Mouse (Mus musculus) forebrain, embryonic 15.5 days (tissue): ENCODE data around the gene Kdm4b. TPM values are rescaled to one million over a fixed set of nuclear protein-coding genes. Genes with fewer than 3 reads are reported as not detected.

Experiments used
- ATAC-seq: fragments of 200-750 bp; cut with Nextera tagmentation; replicated peaks from 2 replicates; pipeline ENCODE4 v1.8.0; 2017; ENCODE audit warnings: mild to moderate bottlenecking, moderate TSS enrichment, moderate library complexity
- H3K27ac ChIP-seq: fragments of 300-500 bp; sonication (generic); replicated peaks from 2 replicates; pipeline ENCODE4 v1.5.1; 2015; ENCODE audit warnings: mild to moderate bottlenecking, inconsistent platforms
- H3K27me3 ChIP-seq: fragments of 300-500 bp; sonication (generic); 2 replicates; pipeline ENCODE4 v1.6.1; 2015; ENCODE audit warnings: inconsistent platforms
- H3K36me3 ChIP-seq: fragments of 300-500 bp; sonication (generic); 2 replicates; pipeline ENCODE4 v1.6.1; 2015; ENCODE audit warnings: mild to moderate bottlenecking, inconsistent platforms
- H3K4me1 ChIP-seq: fragments of 300-500 bp; sonication (generic); 2 replicates; pipeline ENCODE4 v1.6.1; 2015; ENCODE audit warnings: inconsistent platforms
- H3K4me2 ChIP-seq: fragments of 300-500 bp; sonication (generic); replicated peaks from 2 replicates; pipeline ENCODE4 v1.6.1; 2015; ENCODE audit warnings: mild to moderate bottlenecking, inconsistent platforms
- H3K4me3 ChIP-seq: fragments of 300-500 bp; sonication (generic); 2 replicates; pipeline ENCODE4 v1.5.1; 2015; ENCODE audit warnings: mild to moderate bottlenecking, inconsistent platforms
- H3K9ac ChIP-seq: fragments of 300-500 bp; sonication (generic); replicated peaks from 2 replicates; pipeline ENCODE4 v1.6.1; 2015; ENCODE audit warnings: mild to moderate bottlenecking, inconsistent platforms
- H3K9me3 ChIP-seq: fragments of 300-500 bp; sonication (generic); 2 replicates; pipeline ENCODE4 v1.6.1; 2016; ENCODE audit warnings: inconsistent platforms
- WGBS: fragments of 180-500 bp; shearing (Covaris S2); methylation state at CpG from one replicate; pipeline ENCODE4 v1.1.7; 2015; ENCODE audit warnings: mixed read lengths; 5-methylcytosine and 5-hydroxymethylcytosine counted together
- polyA plus RNA-seq: library from polyadenylated mRNA; unstranded; fragments of >200 nt; fragmentation: Nextera tagmentation; extraction: Ambion mirVana; gene quantifications from 2 replicates; pipeline ENCODE4 v1.2.1, GENCODE M21; 2015

The Kdm4b gene
- 81.2 and 81.5 TPM in 2 replicates for polyA plus RNA-seq

DNA sequence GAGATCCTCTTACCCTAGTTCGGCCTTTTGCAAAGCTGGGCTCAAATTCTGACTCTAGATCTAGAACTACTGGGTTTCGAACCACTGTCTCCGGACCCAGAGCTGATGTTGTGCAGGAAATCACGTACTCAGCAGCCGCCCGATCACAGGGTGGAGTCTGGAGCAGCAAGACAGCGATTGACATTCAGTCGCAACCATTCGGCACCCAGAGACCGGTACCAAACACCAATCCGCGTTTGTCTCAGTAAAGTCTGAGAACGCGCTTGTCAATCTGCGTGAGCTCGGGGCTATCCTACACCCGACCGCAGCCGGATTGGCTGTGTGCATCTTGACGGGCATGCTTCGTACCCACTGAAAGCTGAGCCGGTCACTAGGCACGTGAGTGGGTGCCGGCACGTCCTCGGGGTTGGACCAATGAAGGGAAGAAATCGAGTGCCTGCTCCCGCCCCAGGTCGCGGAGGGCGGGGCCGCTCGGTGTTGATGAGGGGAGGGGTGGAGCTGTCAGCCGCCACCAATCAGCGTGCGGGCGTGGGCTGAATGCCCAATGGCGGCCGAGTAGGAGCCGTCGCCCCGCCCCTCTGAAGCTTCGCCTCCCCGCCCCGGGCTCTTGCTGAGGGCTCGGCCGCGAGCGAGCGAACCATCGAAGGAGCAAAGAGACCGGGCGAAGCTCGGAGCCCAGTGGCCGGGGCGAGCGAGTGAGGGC is at the start of gene Kdm4b:
Gene Kdm4b (plus strand): TSS at position 613 of the 703 bp plus-strand sequence.
- Histone ChIP-seq H3K36me3 (0 out of 2 replicates have a peak, but pooled peaks cover 6% of the 10 kb centered on the region), H3K27ac (peak within 1 kb of the TSS; percentile 97), H3K4me2 (peak within 1 kb of the TSS; percentile 87), H3K4me1 (peaks cover 37% of the 10 kb centered on the region), H3K4me3 (peak within 1 kb of the TSS; percentile 98), H3K27me3 (no peaks in the 10 kb centered on the region), H3K9me3 (no peaks in the 10 kb centered on the region), H3K9ac (peak within 1 kb of the TSS; percentile 95)
- ATAC-seq, result peak; percentile 100
- under 1% methylated on average over 56 of the region's 57 CpGs for WGBS

DNA sequence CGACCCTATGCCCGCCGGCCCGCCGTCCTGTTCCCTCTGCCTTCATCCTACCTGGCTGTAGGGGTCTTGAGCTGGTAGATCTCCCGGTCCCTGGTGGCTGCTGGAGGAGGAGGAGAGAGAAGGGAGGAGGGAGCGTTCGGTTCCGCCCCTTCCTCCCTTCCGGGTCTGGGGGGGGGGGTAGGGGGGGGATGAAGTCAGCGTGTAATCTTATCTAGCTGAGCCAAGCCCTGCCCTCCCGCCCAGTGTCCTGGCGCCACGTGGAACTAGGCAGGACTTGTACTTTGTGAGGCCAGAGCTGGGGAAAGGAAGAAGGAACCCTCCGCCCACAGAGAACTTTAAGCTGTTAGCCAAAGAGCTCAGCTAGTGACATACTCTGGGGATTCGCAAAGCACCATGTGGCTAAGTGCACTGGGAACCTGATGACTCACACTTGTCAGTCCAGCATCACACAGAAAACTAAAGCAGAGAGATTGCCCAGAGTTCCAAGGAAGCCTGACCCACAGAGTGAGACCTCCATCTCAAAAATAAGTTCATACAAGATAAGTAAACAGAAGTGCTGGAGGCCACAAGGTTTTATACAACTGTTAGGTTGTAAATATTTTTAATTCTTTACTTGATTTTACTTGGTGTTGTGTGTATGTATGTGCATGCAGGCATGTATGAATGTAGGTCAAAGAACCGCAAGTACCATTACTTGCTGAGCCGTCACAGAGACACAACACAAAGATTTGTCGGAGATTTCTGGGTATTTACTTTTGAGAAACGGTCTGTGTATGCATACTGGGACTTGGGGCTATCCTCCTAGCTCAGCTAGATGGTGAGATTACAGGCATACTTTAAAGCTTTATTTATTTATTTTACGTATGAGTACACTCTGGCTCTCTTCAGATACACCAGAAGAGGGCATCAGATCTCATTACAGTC is 49.0 kb upstream of the Kdm4b start, which contains the start of gene Ticam1:
Gene Ticam1 (minus strand): TSS at position 144 of the 924 bp plus-strand sequence.
- Histone ChIP-seq H3K27ac (peak within 1 kb of the TSS; percentile 35; the same call in 1 of the 2 replicates), H3K4me3 (peak within 1 kb of the TSS; percentile 48)
- 6% methylated on average over 17 of the region's 21 CpGs for WGBS

DNA sequence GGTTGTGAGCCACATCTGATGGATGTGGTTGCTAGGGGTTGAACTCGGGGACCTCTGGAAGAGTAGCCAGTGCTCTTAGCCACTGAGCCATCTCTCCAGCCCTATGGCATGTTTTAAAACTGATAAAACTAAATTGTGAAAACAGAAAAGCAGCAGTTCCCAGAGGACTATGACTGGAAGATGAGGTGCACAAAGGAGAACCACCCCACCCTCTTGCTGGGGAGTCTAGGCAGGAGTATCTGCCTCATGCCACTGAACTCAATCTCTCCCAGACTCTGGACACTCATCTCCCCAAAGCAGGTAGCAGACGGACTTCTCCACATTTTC is 48.3 kb upstream of the Kdm4b start:
- Histone ChIP-seq H3K4me1 (peaks cover 14% of the 10 kb centered on the region), H3K4me2 (no peak overlapping the region), H3K36me3 (no peaks in the 10 kb centered on the region), H3K27ac (no peak overlapping the region), H3K27me3 (no peaks in the 10 kb centered on the region), H3K4me3 (no peak overlapping the region), H3K9ac (no peak overlapping the region), H3K9me3 (no peaks in the 10 kb centered on the region)
- 0 out of 2 replicates have a peak, but pooled peaks have one; percentile 15 for ATAC-seq
- 42% methylated on average over 2 of the region's 2 CpGs for WGBS

More for the DNA sequence above, 49.0 kb upstream of the Kdm4b start, which contains the start of gene Ticam1:
- ATAC-seq, result peak; percentile 83
- Histone ChIP-seq H3K27me3 (no peaks in the 10 kb centered on the region), H3K9ac (peak within 1 kb of the TSS; percentile 52), H3K36me3 (no peaks in the 10 kb centered on the region), H3K4me2 (peak within 1 kb of the TSS; percentile 68), H3K9me3 (no peaks in the 10 kb centered on the region), H3K4me1 (peaks cover 14% of the 10 kb centered on the region)

DNA sequence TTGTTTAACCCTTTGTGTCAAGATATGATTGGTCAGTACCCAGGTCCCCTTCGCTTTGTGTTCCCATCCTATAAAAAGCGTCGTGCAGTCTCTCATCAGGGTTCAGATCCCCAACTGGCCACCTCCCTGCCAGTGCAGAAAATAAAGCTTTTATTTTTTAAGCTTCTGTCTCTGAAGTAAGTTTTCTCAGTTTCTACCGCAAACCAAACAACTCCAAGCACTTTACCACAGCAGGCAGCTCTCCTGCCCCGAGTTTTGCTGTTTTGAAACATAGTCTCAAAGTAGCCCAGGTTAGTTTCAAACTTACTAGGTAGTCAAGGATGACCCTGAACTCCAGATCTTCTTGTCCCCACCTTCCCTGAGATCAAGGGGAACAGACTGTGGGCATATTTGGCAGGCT is 47.5 kb upstream of the Kdm4b start:
- WGBS, result 90% methylated on average over 5 of the region's 5 CpGs
- Histone ChIP-seq H3K4me2 (no peak overlapping the region), H3K4me1 (peaks cover 14% of the 10 kb centered on the region), H3K9ac (no peak overlapping the region), H3K9me3 (no peaks in the 10 kb centered on the region), H3K36me3 (no peaks in the 10 kb centered on the region), H3K4me3 (no peak overlapping the region), H3K27ac (no peak overlapping the region), H3K27me3 (no peaks in the 10 kb centered on the region)
- no peak for ATAC-seq

GRCm38 (mm10) chr17:56279481-56280155 is 46.2 kb upstream of the Kdm4b start:
- H3K9me3 ChIP-seq, result no peaks in the 10 kb centered on the region
- H3K27ac ChIP-seq, result no peak overlapping the region
- no peaks in the 10 kb centered on the region for H3K27me3 ChIP-seq
- peaks cover 14% of the 10 kb centered on the region for H3K4me1 ChIP-seq
- no peaks in the 10 kb centered on the region for H3K36me3 ChIP-seq
- no peak overlapping the region for H3K4me2 ChIP-seq
- no peak overlapping the region for H3K9ac ChIP-seq
- 92% methylated on average over 12 of the region's 12 CpGs for WGBS
- H3K4me3 ChIP-seq, result no peak overlapping the region
- no peak for ATAC-seq

DNA sequence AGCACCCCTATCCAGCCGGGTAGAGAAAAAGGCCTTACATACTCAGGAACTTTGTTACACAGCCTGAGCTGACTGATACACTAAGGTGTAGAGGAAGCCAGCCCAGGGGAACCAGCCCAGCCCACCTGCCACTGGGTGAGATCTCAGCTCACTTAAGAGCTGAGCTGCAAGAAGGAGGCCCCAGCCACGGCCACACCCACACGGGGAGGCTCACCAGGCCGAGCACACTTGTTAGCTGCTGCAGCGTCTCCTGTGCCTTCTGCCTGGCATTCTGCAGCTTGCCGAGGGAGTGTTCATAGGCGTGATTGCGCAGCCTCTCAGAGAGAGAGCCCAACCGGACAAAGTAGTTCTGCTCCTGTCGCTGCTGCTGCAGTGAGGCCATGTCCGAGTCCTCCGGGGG is 44.7 kb upstream of the Kdm4b start:
- Histone ChIP-seq H3K27me3 (no peaks in the 10 kb centered on the region), H3K9me3 (no peaks in the 10 kb centered on the region), H3K4me3 (no peak overlapping the region), H3K4me1 (peaks cover 11% of the 10 kb centered on the region), H3K9ac (no peak overlapping the region), H3K4me2 (no peak overlapping the region), H3K36me3 (no peaks in the 10 kb centered on the region), H3K27ac (no peak overlapping the region)
- 92% methylated on average over 12 of the region's 12 CpGs for WGBS
- no peak for ATAC-seq

DNA sequence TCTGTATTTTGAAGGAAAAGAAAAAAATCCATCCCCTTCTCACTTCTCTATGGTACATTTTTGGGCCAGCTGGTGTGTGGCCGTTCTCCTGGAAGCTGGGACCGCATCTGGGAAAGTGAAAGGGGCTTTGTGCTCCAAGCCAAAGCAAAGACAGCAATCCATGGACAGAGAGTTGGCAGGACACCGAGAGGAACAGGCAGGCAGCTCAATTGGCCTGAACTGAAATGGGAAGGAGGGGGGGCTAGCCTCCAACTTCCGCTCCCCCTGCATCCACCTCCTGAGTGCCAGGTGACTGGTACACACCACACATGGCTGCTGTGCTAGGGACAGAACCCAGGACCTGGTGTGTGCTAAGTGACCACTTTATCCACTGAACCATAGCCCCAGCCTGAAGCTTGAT is 43.1 kb upstream of the Kdm4b start:
- 72% methylated on average over 4 of the region's 4 CpGs for WGBS
- Histone ChIP-seq H3K36me3 (no peaks in the 10 kb centered on the region), H3K9me3 (no peaks in the 10 kb centered on the region), H3K4me2 (no peak overlapping the region), H3K4me3 (no peak overlapping the region), H3K9ac (no peak overlapping the region), H3K27me3 (no peaks in the 10 kb centered on the region), H3K4me1 (0 out of 2 replicates have a peak, but pooled peaks cover under 1% of the 10 kb centered on the region), H3K27ac (no peak overlapping the region)
- ATAC-seq, result no peak

- 93% methylated on average over 8 of the region's 8 CpGs for WGBS
- Histone ChIP-seq H3K27ac (no peak overlapping the region), H3K4me3 (no peak overlapping the region), H3K4me2 (no peak overlapping the region), H3K9me3 (no peaks in the 10 kb centered on the region), H3K36me3 (no peaks in the 10 kb centered on the region), H3K27me3 (no peaks in the 10 kb centered on the region), H3K9ac (no peak overlapping the region), H3K4me1 (0 out of 2 replicates have a peak, but pooled peaks cover 3% of the 10 kb centered on the region)
- ATAC-seq, result no peak
Measured at GRCm38 (mm10) chr17:56283316-56283715, 42.5 kb upstream of the Kdm4b start.

GRCm38 (mm10) chr17:56285995-56286394 is 39.9 kb upstream of the Kdm4b start:
- Histone ChIP-seq H3K4me2 (no peak overlapping the region), H3K27ac (no peak overlapping the region), H3K9ac (no peak overlapping the region), H3K9me3 (no peaks in the 10 kb centered on the region), H3K27me3 (no peaks in the 10 kb centered on the region), H3K4me3 (no peak overlapping the region), H3K36me3 (no peaks in the 10 kb centered on the region), H3K4me1 (peaks cover 21% of the 10 kb centered on the region)
- 94% methylated on average over 11 of the region's 11 CpGs for WGBS
- no peak for ATAC-seq

DNA sequence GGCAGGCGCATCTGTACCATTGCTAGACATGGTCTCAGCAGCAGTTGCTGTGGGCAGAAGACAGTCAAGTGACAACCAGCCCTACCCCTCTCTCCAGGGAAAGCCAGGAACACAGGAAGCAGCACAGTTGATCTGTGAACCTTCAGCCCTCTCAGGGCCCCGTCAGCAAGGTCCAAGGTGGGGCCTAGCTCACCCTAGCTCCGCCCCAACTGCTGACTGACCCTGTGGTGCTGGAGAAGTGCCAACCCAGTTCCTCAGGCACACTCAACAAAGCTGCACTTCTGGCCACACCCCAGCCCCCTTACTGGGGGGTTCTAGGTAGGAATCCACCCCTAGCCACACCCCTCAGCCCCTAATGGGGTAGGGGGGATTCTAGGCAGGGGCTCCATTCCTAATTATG is 38.0 kb upstream of the Kdm4b start:
- no peak overlapping the region for H3K9ac ChIP-seq
- 72% methylated on average over 3 of the region's 3 CpGs for WGBS
- ATAC-seq, result no peak
- no peak overlapping the region for H3K4me3 ChIP-seq
- H3K36me3 ChIP-seq, result no peaks in the 10 kb centered on the region
- peaks cover 27% of the 10 kb centered on the region for H3K4me1 ChIP-seq
- no peaks in the 10 kb centered on the region for H3K9me3 ChIP-seq
- H3K27ac ChIP-seq, result no peak overlapping the region
- no peak overlapping the region for H3K4me2 ChIP-seq
- no peaks in the 10 kb centered on the region for H3K27me3 ChIP-seq

- no peak for ATAC-seq
- WGBS, result 49% methylated on average over 3 of the region's 3 CpGs
- H3K4me2 ChIP-seq, result peak overlapping the region; percentile 42; the same call in 1 of the 2 replicates
- no peaks in the 10 kb centered on the region for H3K27me3 ChIP-seq
- no peak overlapping the region for H3K9ac ChIP-seq
- H3K4me3 ChIP-seq, result no peak overlapping the region
- 0 out of 2 replicates have a peak overlapping the region, but pooled peaks have one; percentile 23 for H3K27ac ChIP-seq
- peaks cover 27% of the 10 kb centered on the region for H3K4me1 ChIP-seq
- H3K36me3 ChIP-seq, result no peaks in the 10 kb centered on the region
- no peaks in the 10 kb centered on the region for H3K9me3 ChIP-seq
Measured at GRCm38 (mm10) chr17:56288866-56289265, 37.0 kb upstream of the Kdm4b start.
